Mouse (Mus musculus): ENCODE results near the gene Ruvbl1. TPM values are rescaled to one million over a fixed set of nuclear protein-coding genes. Genes with fewer than 3 reads are reported as not detected.

Gene Ruvbl1
- total RNA-seq, 2 experiments from 2014 or later, result 37.4 to 38.9 TPM

- peak; percentile 77 to 82 for DNase-seq (ENCODE audit: low spot score in 2 of 2)
These were observed 25.6 kb downstream of the Ruvbl1 start for GRCm38 (mm10) chr6:88490629-88491354.

DNA sequence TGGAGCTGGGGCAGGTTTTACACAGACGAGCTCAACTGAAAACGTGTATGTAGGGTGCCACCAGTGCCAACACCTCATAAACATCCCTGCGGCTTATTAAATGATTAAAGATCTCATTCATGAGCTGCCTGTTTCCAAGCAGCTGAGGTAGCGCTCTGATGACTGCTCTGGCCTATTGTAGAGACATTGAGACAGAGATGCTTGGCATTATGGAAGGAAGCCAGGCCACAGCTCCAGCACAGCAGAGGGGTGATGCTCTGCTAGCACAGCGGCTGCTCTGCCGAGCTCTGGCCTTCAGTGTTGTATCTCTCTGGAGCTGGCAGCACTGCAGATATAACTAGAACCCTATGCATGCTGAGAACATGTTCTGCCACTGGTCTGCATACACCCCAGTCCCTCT, 28.5 kb downstream of the Ruvbl1 start:
- DNase-seq (ENCODE audit: low spot score in 2 of 2), result no peak

- peak; percentile 83 to 86 for DNase-seq (ENCODE audit: low spot score in 2 of 2)
These were observed 34.5 kb downstream of the Ruvbl1 start for GRCm38 (mm10) chr6:88499481-88500404.

DNA sequence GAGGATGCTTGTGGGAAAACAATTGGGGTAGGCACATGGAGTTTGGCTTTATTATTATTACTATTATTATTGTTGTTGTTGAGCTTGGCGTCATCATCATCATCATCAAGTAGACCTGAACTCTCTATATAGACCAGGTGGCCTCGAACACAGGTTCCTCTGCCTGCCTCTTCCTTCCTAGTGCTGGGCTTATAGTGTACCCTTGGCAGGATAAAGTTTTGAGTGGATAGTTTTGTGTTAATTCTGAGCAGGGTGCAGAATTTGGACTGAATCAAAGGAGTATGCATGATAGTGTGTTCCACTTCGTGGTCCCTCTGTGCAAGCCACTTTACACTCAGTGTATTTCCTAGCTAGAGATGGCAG, 35.2 kb downstream of the Ruvbl1 start:
- DNase-seq (ENCODE audit: low spot score in 2 of 2), result no peak

GRCm38 (mm10) chr6:88502030-88502970, 37.1 kb downstream of the Ruvbl1 start:
- DNase-seq (ENCODE audit: low spot score in 2 of 2), result no peak

GRCm38 (mm10) chr6:88503044-88503443, 37.8 kb downstream of the Ruvbl1 start:
- DNase-seq (ENCODE audit: low spot score in 2 of 2), result no peak

DNA sequence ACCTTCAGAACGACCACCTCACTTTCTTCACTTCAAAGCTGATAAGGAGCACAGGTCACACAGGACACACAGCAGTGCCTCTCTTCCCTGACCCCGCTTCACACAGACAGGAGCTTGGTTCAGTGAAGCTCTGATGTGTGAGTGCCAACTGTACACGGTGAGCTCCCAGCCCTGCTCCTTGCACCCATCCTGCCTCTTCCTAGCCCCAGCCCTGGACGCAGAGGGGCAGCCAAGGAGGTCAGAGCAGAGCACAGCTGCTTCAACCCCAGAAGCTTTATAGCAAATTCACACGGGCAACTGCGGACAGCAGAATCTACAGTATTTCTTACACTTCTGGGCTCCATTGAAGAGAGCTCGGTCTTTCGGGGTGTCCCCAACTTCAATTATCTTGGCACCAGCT, 48.8 kb downstream of the Ruvbl1 start:
- DNase-seq (ENCODE audit: low spot score in 2 of 2), result peak; percentile 1 to 8

GRCm38 (mm10) chr6:88514546-88514945, 49.3 kb downstream of the Ruvbl1 start:
- DNase-seq (ENCODE audit: low spot score in 2 of 2), result peak; percentile 12 to 19

DNA sequence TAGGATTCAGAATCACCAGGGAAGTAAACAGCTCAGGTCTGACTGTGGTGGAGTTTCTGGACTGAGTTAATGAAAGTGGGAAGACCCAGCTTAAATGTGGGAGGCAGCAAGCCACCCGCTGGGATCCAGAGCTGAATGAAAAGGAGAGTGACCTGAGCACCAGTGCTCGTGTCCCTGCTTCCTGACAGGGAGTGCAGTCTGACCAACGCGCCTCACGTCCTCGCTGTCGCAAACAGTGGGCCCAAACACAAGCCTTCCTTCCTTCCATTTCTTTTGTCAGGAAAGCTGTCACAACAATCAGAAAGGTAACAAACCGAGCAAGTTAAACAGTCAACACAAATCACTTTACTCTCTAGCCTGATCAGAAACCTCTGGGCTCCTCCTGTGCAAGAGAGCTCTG, 50.8 kb downstream of the Ruvbl1 start:
- DNase-seq (ENCODE audit: low spot score in 2 of 2), result no peak

DNA sequence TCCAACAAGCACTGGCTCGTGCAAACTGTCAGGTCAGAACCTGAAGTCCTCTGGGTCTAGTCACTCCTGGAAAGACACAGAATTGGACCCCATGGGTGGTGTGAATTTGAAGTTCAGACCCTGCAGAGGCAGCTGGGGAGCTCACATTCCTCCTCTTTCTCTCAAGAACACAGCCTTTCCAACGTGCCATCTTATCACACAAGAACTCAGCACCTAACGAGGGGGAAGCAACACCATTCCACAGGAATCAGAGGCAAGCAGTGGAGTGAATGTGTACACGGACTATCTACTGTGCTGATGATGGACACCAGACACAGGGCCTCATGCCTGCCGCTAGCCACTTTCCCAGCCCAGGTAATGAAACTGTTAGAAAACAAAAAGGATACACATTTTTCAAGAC, 51.5 kb downstream of the Ruvbl1 start:
- DNase-seq (ENCODE audit: low spot score in 2 of 2), result no peak

- no peak for DNase-seq (ENCODE audit: low spot score in 2 of 2)
These were observed 52.6 kb downstream of the Ruvbl1 start for GRCm38 (mm10) chr6:88517701-88518403.

- DNase-seq (ENCODE audit: low spot score in 2 of 2), result peak; percentile 91 to 95
These were observed 53.4 kb downstream of the Ruvbl1 start, which contains the start of gene Sec61a1 for GRCm38 (mm10) chr6:88518404-88519263. Sec61a1 (minus strand) TSS chr6:88518905.

GRCm38 (mm10) chr6:88521821-88522220, 56.6 kb downstream of the Ruvbl1 start:
- DNase-seq (ENCODE audit: low spot score in 2 of 2), result no peak

- DNase-seq (ENCODE audit: low spot score in 2 of 2), result no peak
These were observed 57.4 kb downstream of the Ruvbl1 start for GRCm38 (mm10) chr6:88522606-88523005.

DNA sequence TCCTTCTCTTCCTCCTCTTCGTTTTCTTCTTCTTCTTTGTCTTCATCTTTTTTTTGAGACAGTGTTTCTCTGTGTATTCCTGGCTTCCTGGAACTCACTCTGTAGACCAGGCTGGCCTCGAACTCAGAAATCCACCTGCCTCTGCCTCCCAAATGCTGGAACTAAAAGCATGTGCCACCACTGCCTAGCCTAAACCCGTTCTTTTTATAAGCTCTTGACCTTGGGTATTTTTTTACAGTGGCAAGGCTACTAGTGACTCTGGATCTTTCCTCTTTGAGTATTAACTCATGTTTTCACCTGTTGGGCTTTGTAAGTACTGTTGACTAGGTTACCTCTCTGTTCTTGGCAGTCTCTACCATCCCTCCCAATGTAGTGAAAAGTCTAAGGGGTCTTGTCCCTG, 57.8 kb downstream of the Ruvbl1 start:
- DNase-seq (ENCODE audit: low spot score in 2 of 2), result no peak

GRCm38 (mm10) chr6:88523451-88523850, 58.2 kb downstream of the Ruvbl1 start:
- DNase-seq (ENCODE audit: low spot score in 2 of 2), result no peak

DNA sequence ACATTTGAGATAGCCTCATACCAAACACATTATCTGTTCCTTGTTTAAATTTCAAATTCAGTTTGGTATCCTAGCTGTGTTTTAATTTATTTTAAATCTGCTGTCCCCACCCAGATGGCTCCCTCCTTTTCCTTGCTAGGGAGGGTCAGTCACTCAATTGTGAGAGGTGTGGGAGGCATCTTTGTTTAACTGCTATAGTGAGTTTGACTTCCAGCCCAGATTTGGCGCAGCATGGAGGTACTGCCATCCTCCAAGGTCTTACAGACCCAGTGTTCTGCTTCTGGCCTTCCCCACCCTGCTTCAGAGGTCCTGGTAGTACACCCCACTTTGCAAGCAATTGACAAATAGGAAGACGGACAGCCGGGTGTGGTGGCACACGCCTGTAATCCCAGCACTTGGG, 58.8 kb downstream of the Ruvbl1 start:
- DNase-seq (ENCODE audit: low spot score in 2 of 2), result no peak

DNA sequence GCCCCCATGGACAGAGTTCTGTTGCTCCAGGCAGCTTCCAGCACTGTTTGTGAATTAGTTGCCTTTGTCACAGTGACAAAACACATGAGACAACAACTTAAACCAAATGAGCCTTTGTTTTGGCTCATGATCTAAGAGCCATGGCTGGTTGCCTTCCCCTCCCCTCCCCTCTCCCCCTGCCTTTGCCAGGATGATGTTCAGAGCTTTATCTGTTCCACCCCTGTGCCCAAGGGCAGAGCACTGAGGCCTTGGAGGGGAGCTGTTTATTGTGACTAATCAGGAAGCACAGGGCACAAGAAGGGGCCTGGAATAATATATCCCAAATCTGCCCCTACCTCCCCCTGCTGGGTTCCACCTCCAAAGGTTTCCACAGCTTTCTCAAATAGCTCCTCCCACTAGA, 65.1 kb downstream of the Ruvbl1 start:
- peak in 1 of 2 experiments; percentile 1 for DNase-seq (ENCODE audit: low spot score in 2 of 2)

DNA sequence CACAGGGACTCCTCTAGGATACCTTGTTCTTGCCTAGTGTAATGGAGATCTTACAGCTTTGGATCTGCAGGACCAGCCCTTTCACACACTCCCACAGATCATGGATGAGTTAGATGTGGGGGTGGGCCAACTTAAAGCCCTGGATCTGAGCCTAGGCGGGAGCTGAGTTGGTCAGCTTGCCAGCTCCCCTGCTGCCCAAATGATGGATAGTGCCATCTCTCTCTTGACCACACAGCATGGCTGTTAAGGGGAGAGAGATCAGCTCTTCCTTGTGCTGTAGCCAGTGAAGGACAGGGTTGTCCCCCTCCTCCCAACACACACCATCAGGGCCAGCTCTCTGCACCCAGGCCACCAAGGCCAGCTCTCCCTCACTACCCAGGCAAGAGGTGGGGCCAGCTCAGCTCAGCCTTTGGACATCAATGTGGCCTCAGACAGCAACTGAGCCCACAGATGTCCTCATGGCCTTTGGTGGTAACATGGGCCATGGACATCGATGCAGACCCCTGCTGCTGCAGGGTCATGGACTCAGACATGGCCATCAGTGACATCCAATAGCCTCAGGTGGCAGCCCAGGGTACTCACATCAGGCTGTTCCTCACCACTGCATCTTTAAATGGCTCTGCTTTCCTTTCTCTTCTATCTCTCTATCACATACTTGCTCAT, 75.0 kb downstream of the Ruvbl1 start:
- no peak for DNase-seq (ENCODE audit: low spot score in 2 of 2)

Data from layer of hippocampus, postnatal 10 days (tissue).